Comparison of ENCODE assay signal across 24 mouse cellular contexts in the genomic region with DNA sequence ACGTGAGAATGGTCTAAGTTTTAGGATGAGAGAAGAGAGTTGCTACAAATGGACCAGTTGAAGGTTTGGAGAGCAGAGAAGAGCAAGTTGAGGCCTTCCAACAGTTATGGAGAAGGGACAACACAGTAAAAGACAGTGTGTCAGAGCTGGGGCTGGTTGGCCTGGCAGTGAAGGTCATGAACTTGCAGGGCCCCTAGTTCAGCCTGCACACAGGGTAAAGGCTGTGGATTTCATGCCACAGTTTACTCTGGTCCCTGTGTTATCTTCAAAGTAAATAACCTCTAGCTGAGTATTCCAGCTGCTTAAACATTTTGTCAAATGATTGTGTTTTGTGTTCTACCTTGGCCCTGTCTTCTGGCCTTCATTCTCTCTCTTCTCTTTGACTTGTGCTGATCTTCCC. TPM values are rescaled to one million over a fixed set of nuclear protein-coding genes. Genes with fewer than 3 reads are reported as not detected.
DNase-seq lines count a peak whose midpoint lies in the region; ATAC-seq lines count a peak whose summit lies in the region.
"Had no signal": no experiment of that assay in that cellular context is flagged by ENCODE, and none has a peak within 500 bp of the region (broad histone marks: within the 10 kb centered on the region; RNA-seq: fewer than 3 reads in every experiment).

No protein-coding gene starts in this region.

- H3K4me2 ChIP-seq in liver, embryonic 12.5 days, result no peak overlapping the region
- no peak overlapping the region for H3K4me2 ChIP-seq in liver, embryonic 16.5 days (ENCODE audit: low read depth, low read length)
- no peak overlapping the region for H3K4me2 ChIP-seq in heart, embryonic 12.5 days

- peak; percentile 20 for DNase-seq in liver
- no peak for DNase-seq in right cerebral cortex, postnatal 14 days
- no peak for DNase-seq in adrenal gland, adult 8-10 months
- DNase-seq: adrenal gland, postnatal 14 days; cerebellum, adult 11 months; cerebellum, adult 2 months; cerebellum, adult 9-11 months; cerebellum, postnatal 25 days; forebrain, postnatal 0 days; gastrocnemius, adult 2 months; gastrocnemius, postnatal 14 days; heart, adult 11 months; heart, postnatal 10 days; heart, postnatal 36 days had no signal

- ATAC-seq in liver, embryonic 12.5 days, result peak; percentile 62; the same call in 1 of the 2 replicates
- ATAC-seq in liver, embryonic 16.5 days (ENCODE audit: low read depth), result peak; percentile 72
- ATAC-seq in heart, embryonic 12.5 days (ENCODE audit: insufficient number of reproducible peaks, low FRiP score), result no peak
- ATAC-seq: activated CD4-positive, CD25-positive, alpha-beta regulatory T cell, adult 4 months; forebrain, postnatal 0 days had no signal

- 33% methylated on average over 1 of the region's 1 CpGs for WGBS in liver, embryonic 12.5 days (ENCODE audit: insufficient replicate concordance)
- 23% methylated on average over 1 of the region's 1 CpGs for WGBS in liver, embryonic 16.5 days (ENCODE audit: insufficient replicate concordance)
- WGBS in heart, embryonic 12.5 days, result 69% methylated on average over 1 of the region's 1 CpGs

- H3K4me3 ChIP-seq in liver, embryonic 12.5 days, result no peak overlapping the region
- no peak overlapping the region for H3K4me3 ChIP-seq in liver, embryonic 16.5 days (ENCODE audit: low read depth, low read length)
- no peak overlapping the region for H3K4me3 ChIP-seq in heart, embryonic 12.5 days

- no peak overlapping the region for H3K9ac ChIP-seq in liver, embryonic 12.5 days
- H3K9ac ChIP-seq in liver, embryonic 16.5 days (ENCODE audit: low read depth, low read length), result no peak overlapping the region
- no peak overlapping the region for H3K9ac ChIP-seq in heart, embryonic 12.5 days
- H3K9ac ChIP-seq: embryonic facial prominence, embryonic 12.5 days; embryonic facial prominence, embryonic 15.5 days; heart, embryonic 15.5 days; hindbrain, embryonic 13.5 days had no signal

- H3K27ac ChIP-seq in liver, embryonic 12.5 days, result no peak overlapping the region
- H3K27ac ChIP-seq in liver, embryonic 16.5 days (ENCODE audit: low read length), result no peak overlapping the region
- no peak overlapping the region for H3K27ac ChIP-seq in heart, embryonic 12.5 days (ENCODE audit: poor library complexity, severe bottlenecking)
- H3K27ac ChIP-seq: embryonic facial prominence, embryonic 12.5 days; embryonic facial prominence, embryonic 15.5 days; heart, embryonic 15.5 days; hindbrain, embryonic 10.5 days; hindbrain, embryonic 13.5 days had no signal

- peaks cover 3% of the 10 kb centered on the region; the same call in 1 of the 2 replicates for H3K9me3 ChIP-seq in liver, embryonic 12.5 days (replicated peaks)
- no peaks in the 10 kb centered on the region for H3K9me3 ChIP-seq in liver, embryonic 16.5 days (replicated peaks; ENCODE audit: control insufficient read depth, low read length)
- H3K9me3 ChIP-seq in heart, embryonic 12.5 days (replicated peaks), result peaks cover 7% of the 10 kb centered on the region
- H3K9me3 ChIP-seq: embryonic facial prominence, embryonic 12.5 days; embryonic facial prominence, embryonic 15.5 days; heart, embryonic 15.5 days; hindbrain, embryonic 13.5 days had no signal

- no peaks in the 10 kb centered on the region for H3K4me1 ChIP-seq in liver, embryonic 12.5 days
- no peaks in the 10 kb centered on the region for H3K4me1 ChIP-seq in liver, embryonic 16.5 days (ENCODE audit: control insufficient read depth, low read depth, low read length)
- peaks cover 16% of the 10 kb centered on the region for H3K4me1 ChIP-seq in heart, embryonic 12.5 days (replicated peaks)

- H3K27me3 ChIP-seq in liver, embryonic 12.5 days (replicated peaks), result peaks cover 57% of the 10 kb centered on the region
- peaks cover 29% of the 10 kb centered on the region for H3K27me3 ChIP-seq in liver, embryonic 16.5 days (ENCODE audit: control insufficient read depth, insufficient read depth, low read depth, low read length)
- H3K27me3 ChIP-seq in heart, embryonic 12.5 days (replicated peaks), result no peaks in the 10 kb centered on the region

- no peaks in the 10 kb centered on the region for H3K36me3 ChIP-seq in liver, embryonic 12.5 days
- no peaks in the 10 kb centered on the region for H3K36me3 ChIP-seq in liver, embryonic 16.5 days (ENCODE audit: control insufficient read depth, insufficient read depth)
- no peaks in the 10 kb centered on the region for H3K36me3 ChIP-seq in heart, embryonic 12.5 days
- H3K36me3 ChIP-seq: embryonic facial prominence, embryonic 12.5 days; embryonic facial prominence, embryonic 15.5 days; heart, embryonic 15.5 days; hindbrain, embryonic 10.5 days; hindbrain, embryonic 13.5 days had no signal

RNA-seq across cellular contexts. Expression of a gene that starts 0.9 kb away (rescaled TPM):
- polyA plus RNA-seq in liver, embryonic 12.5 days (2016; fragmentation: Nextera tagmentation; extraction: Ambion mirVana), result 0.57 and 0.60 TPM in 2 replicates
- polyA plus RNA-seq in liver, embryonic 16.5 days (2015; fragmentation: Nextera tagmentation; extraction: Ambion mirVana), result 0.33 and 0.37 TPM in 2 replicates
- 5.5 TPM in 2 replicates for polyA plus RNA-seq in heart, embryonic 12.5 days (2016; fragmentation: Nextera tagmentation; extraction: Ambion mirVana)
- 1 to 10 TPM; 2.8 to 4.5 (median 3.7) TPM for total RNA-seq in adrenal gland, adult 8-10 months (2022)
- total RNA-seq: common myeloid progenitor, adult 5-6 weeks had no signal
- polyA plus RNA-seq: activated CD4-positive, CD25-positive, alpha-beta regulatory T cell, adult 4 months had no signal

RNA-seq across cellular contexts. Expression of a gene that starts 12.2 kb away (rescaled TPM):
- 45.0 and 46.5 TPM in 2 replicates for polyA plus RNA-seq in liver, embryonic 12.5 days (2016; fragmentation: Nextera tagmentation; extraction: Ambion mirVana)
- 17.6 and 19.5 TPM in 2 replicates for polyA plus RNA-seq in liver, embryonic 16.5 days (2015; fragmentation: Nextera tagmentation; extraction: Ambion mirVana)
- polyA plus RNA-seq in heart, embryonic 12.5 days (2016; fragmentation: Nextera tagmentation; extraction: Ambion mirVana), result 64.2 and 64.6 TPM in 2 replicates
- 10 to 100 TPM; 26.2 to 35.1 (median 29.9) TPM for total RNA-seq in adrenal gland, adult 8-10 months (2022)
